Mouse (Mus musculus) retina, adult 2 months (tissue): ENCODE data around the gene Prl2c5.
"Not testable (repeated sequence)": the region's sequence is repeated elsewhere in the genome, so short reads cannot be mapped to it uniquely, and the experiment has no call there.

Experiments
- DNase-seq: peaks from one replicate; pipeline ENCODE4 v3.0.0-alpha.2; 2012; ENCODE audit warnings: low read depth, low spot score

Prl2c5 gene

DNA sequence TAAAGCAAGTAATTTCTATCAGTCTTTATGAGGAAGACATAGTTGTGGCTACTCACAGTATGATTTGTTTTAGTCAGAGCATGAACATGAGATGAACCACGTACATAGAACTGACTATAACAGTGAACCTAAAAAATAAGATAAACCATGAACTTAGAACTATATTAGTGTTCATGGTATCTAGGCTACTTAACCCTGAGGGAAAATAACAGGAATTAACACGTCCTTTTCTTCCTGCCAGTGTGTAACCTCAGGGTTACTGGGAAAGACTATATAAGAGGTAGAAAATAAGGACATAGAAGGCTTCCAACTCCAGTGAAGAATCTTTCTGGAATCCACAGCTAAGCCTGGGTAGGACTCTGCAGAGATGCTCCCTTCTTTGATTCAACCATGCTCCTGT, at the start of gene Prl2c5:
Gene Prl2c5 (plus strand): TSS at position 301 of the 400 bp plus-strand sequence.
- DNase-seq: not testable (repeated sequence)

DNA sequence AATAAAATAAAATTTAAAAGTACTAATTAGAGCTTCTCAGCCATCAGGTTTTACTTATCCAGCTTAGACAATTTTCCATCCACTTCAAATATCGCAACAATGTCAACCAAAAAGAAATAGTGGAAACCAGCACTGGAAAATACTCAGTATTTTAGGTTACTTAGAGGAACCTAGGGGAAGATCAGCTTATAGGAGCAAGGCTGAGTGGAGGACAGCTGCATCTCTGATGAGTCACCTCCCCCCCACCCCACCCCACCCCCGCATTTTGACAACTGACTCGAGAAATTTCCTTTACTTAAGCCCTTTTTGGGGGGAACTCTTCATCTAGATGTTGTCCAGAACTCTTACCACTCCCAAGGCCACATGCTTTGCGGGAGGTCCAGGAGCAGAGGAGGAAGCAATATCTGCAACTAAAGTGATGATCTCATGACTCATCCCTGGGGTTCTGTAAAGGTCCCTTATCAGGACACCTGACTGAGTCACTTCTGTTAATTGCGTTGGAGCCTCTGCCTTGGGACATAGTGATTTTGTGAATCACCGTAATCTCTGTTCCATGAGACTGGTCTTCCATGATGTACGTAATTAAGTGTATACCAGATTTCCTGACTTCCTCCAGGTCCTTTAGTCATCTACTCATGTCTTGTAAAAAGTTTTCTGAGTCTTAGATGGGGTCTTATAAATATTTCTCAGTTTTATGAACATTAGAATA, 19.6 kb upstream of the Prl2c5 start:
- DNase-seq: not testable (repeated sequence)

DNA sequence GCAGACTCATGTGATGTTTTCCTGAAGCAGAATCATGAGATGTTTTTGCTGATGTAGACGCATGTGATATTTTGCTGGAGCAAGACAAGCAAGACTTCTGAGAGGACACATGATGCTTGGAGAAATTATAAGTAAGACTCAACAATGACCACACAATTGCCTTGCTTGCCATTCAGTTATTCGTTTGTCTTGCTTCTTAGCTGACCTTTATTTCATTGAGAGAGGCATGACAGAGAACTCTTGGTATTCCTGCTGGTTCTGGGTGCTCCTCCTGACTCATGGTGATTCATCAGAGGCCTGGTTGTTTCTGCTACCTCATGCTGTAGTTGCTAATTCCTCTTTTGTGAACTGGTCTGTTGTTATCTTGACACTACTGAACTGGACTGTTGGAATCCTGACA, 13.9 kb upstream of the Prl2c5 start:
- not testable (repeated sequence) for DNase-seq

DNA sequence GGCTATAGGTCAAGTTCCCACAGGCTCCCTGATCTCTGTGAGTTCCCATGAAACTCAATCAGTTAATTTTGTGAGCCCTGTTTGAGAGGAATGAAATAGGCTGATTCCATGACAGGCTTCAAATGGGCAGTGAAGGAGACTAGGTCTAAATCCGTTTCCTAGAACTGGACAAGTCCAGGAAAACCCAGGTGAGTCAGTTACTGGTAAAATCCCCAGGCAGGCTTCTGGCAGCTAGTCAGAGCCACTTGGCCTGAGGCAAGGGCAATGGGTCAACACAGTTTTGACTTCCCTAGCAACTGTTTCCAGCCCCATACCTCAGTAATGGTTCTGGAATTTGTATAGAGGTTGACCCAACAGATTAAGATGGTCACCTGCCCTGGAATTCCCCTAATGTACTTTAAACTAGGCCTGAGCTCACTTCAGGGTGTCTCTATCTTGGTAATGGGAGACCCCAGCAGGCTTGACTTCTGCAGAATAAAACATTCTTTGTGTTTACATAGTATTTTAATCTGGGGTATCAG, 8.8 kb upstream of the Prl2c5 start:
- not testable (repeated sequence) for DNase-seq

DNA sequence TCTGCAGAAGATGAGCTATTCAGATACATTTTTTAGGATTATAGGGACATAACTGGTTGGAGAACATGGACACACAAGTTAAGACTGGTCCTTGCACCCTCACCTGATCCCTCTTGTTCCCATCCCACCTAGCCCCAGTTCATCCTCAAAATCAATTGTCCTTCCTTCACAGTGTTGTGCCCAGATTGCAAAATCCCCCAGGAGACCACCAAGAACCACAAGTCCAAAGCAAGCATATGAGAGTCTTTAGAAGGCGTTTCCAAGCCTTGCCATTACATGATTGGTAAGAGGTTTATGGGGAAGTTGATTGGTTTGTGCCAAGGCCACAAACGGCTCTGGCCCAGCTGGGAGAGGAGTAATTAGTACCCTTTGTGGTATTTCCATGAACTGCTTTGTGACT, 6.8 kb upstream of the Prl2c5 start:
- not testable (repeated sequence) for DNase-seq

DNA sequence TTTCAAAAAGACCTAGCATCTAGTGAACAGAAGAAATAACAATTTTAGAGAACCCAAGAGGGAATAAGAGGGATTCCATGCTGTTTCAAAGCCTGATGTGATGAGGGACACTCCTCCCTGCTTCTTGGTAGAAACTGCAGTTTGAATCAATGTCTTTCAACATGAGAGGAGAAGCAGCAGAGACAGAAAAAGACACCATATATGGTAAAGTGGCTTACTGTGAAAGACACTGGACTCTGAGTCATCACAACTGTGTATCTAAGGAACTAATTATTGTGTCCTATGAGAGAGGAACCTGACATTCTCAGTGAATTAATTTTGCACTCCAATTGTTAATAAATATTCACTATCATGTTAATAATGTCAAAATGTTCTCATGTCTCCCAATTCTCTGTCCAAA, 28.7 kb downstream of the Prl2c5 start:
- DNase-seq: not testable (repeated sequence)

DNA sequence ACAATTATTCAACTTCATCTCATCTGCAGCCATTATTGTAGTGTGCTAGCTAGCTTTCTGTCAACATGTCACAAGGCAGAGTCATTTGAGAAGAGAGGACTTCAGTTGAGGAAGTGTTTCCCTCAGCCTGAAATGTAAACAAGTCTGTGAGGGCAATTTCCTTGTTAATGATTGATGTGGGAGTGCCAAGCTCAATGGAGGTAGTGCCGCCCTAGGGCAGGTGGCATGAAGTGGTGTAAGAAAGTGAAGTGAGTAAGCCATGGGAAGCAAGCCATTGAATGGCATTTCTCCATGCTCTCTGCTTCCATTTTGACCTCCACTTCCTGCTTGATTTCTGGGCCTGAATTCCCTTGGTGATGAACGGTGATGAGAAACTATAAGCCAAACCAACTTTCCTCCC, 33.8 kb downstream of the Prl2c5 start:
- DNase-seq: not testable (repeated sequence)

DNA sequence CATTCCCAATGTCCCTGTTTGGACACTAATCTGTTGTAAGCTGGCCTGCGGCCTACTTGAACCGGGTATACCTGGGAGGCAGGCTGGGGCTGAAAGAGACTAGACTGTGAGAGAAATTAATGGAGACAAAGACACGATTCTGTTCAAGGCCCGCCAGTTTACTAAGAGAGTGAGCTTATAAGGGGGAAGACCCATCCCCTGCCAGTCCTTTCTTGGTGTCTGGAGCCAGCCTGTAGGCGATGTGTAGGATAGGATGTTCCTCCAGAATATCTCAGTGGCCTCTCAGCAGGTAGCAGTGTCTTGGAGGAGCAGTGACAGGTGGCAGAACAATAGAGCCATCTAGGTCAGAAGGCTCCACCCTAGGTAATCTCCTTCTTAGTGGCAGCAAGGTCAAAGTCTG, 37.7 kb downstream of the Prl2c5 start:
- not testable (repeated sequence) for DNase-seq

DNA sequence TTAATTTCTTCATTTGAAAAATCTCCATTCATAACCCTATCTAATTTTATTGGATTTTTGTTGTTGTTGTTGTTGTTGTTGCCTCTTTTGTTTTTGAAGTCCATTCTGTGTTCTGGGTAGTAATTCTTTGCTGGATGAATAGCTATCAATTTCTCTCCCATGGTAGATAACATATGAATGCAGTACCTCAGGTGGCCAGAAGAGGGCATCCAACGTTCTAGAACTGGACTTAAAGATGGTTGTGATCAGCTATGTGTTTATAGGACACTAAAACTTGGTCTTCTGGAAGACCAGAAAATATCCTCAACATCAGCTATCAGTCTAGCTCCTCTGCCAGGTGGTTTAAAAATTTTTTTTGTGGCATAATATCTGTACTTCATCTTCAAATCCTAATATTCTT, 54.9 kb downstream of the Prl2c5 start:
- not testable (repeated sequence) for DNase-seq
